Mouse (Mus musculus) midbrain, postnatal 0 days (tissue): ENCODE data around the gene Ldlrad1. TPM values are rescaled to one million over a fixed set of nuclear protein-coding genes. Genes with fewer than 3 reads are reported as not detected.

Source experiments
- ATAC-seq: fragments of 200-750 bp; cut with Nextera tagmentation; 2 replicates; pipeline ENCODE4 v1.8.0; 2017; ENCODE audit warnings: moderate number of reproducible peaks, mild to moderate bottlenecking, moderate TSS enrichment, moderate library complexity; ENCODE audit not compliant: low FRiP score
- DNase-seq: peaks from one replicate; pipeline ENCODE4 v3.0.0-alpha.2; 2015; ENCODE audit warnings: low spot score
- H3K27ac ChIP-seq: fragments of 300-500 bp; sonication (generic); 2 replicates; pipeline ENCODE4 v1.5.1; 2014; ENCODE audit warnings: low read depth, mild to moderate bottlenecking, low read length, mixed read lengths
- H3K27me3 ChIP-seq: fragments of 300-500 bp; sonication (generic); 2 replicates; pipeline ENCODE4 v1.6.1; 2014; ENCODE audit warnings: low read length, control low read depth, mixed read lengths; ENCODE audit not compliant: insufficient read depth
- H3K36me3 ChIP-seq: fragments of 300-500 bp; sonication (generic); 2 replicates; pipeline ENCODE4 v1.6.1; 2014; ENCODE audit warnings: low read length, control low read depth, mixed read lengths; ENCODE audit not compliant: insufficient read depth
- H3K4me1 ChIP-seq: fragments of 300-500 bp; sonication (generic); 2 replicates; pipeline ENCODE4 v1.6.1; 2014; ENCODE audit warnings: mild to moderate bottlenecking, control low read depth, antibody characterized with exemption, low read length, mixed read lengths; ENCODE audit not compliant: insufficient read depth
- H3K4me2 ChIP-seq: fragments of 300-500 bp; sonication (generic); 2 replicates; pipeline ENCODE4 v1.6.1; 2014; ENCODE audit warnings: low read depth, mild to moderate bottlenecking, low read length, mixed read lengths; ENCODE audit not compliant: poor library complexity, severe bottlenecking
- H3K4me3 ChIP-seq: fragments of 300-500 bp; sonication (generic); 2 replicates; pipeline ENCODE4 v1.5.1; 2014; ENCODE audit warnings: low read depth, mild to moderate bottlenecking, low read length, moderate library complexity
- H3K9ac ChIP-seq: fragments of 300-500 bp; sonication (generic); replicated peaks from 2 replicates; pipeline ENCODE4 v1.6.1; 2014; ENCODE audit warnings: mild to moderate bottlenecking, low read length, moderate library complexity, mixed read lengths; ENCODE audit not compliant: poor library complexity, severe bottlenecking
- H3K9me3 ChIP-seq: fragments of 300-500 bp; sonication (generic); 2 replicates; pipeline ENCODE4 v1.6.1; 2016; ENCODE audit warnings: low read length, control low read depth
- CTCF ChIP-seq: IDR thresholded peaks from 2 replicates; pipeline ENCODE4 v1.5.1; 2016; ENCODE audit warnings: antibody characterized with exemption, mild to moderate bottlenecking
- WGBS: fragments of 180-500 bp; shearing (Covaris S2); extraction: QIAGEN DNeasy Blood & Tissue Kit; methylation state at CpG from one replicate; pipeline ENCODE4 v1.1.7; 2014; 5-methylcytosine and 5-hydroxymethylcytosine counted together
- polyA plus RNA-seq: library from polyadenylated mRNA; unstranded; fragments of >200 nt; fragmentation: Nextera tagmentation; extraction: Ambion mirVana; gene quantifications from 2 replicates; pipeline ENCODE4 v1.2.1, GENCODE M21; 2015
- total RNA-seq: library from RNA; depleted of rRNA; stranded (reverse); fragments of >200 nt; gene quantifications from 2 replicates; pipeline ENCODE4 v1.2.3, GENCODE M21; 2014

Ldlrad1 gene
- total and polyA plus RNA-seq, 2 experiments from 2014 or later = not detected

GRCm38 (mm10) chr4:107181866-107182265 lies 27.1 kb upstream of the Ldlrad1 start:
- H3K9me3 ChIP-seq = no peaks in the 10 kb centered on the region
- TF ChIP-seq CTCF = no peak
- peaks cover 7% of the 10 kb centered on the region; the same call in 1 of the 2 replicates for H3K36me3 ChIP-seq
- H3K4me1 ChIP-seq = peaks cover 7% of the 10 kb centered on the region; the same call in 1 of the 2 replicates
- H3K9ac ChIP-seq = no peak overlapping the region
- ATAC-seq (no peak), DNase-seq (no peak)
- no peak overlapping the region for H3K27ac ChIP-seq
- H3K27me3 ChIP-seq = no peaks in the 10 kb centered on the region
- H3K4me3 ChIP-seq = no peak overlapping the region
- 85% methylated on average over 6 of the region's 6 CpGs for WGBS
- no peak overlapping the region for H3K4me2 ChIP-seq

- Histone ChIP-seq H3K36me3 (peaks cover 14% of the 10 kb centered on the region), H3K9ac (no peak overlapping the region), H3K27ac (no peak overlapping the region), H3K9me3 (no peaks in the 10 kb centered on the region), H3K4me3 (no peak overlapping the region), H3K27me3 (no peaks in the 10 kb centered on the region), H3K4me2 (no peak overlapping the region), H3K4me1 (peaks cover 4% of the 10 kb centered on the region; the same call in 1 of the 2 replicates)
- WGBS = 79% methylated on average over 2 of the region's 2 CpGs
- no peak for TF ChIP-seq CTCF
- DNase-seq (no peak), ATAC-seq (no peak)
Observed at GRCm38 (mm10) chr4:107182796-107183195, 26.2 kb upstream of the Ldlrad1 start.

- Histone ChIP-seq H3K4me1 (peaks cover 4% of the 10 kb centered on the region; the same call in 1 of the 2 replicates), H3K36me3 (peaks cover 14% of the 10 kb centered on the region), H3K27me3 (no peaks in the 10 kb centered on the region), H3K4me3 (no peak overlapping the region), H3K4me2 (no peak overlapping the region), H3K9ac (no peak overlapping the region), H3K9me3 (no peaks in the 10 kb centered on the region), H3K27ac (no peak overlapping the region)
- no peak for TF ChIP-seq CTCF
- no peak for DNase-seq
- WGBS = 91% methylated on average over 4 of the region's 4 CpGs
- ATAC-seq = no peak
Observed at GRCm38 (mm10) chr4:107183203-107183602, 25.8 kb upstream of the Ldlrad1 start.

- no peak overlapping the region for H3K27ac ChIP-seq
- no peaks in the 10 kb centered on the region for H3K9me3 ChIP-seq
- H3K36me3 ChIP-seq = peaks cover 32% of the 10 kb centered on the region
- WGBS = 62% methylated on average over 3 of the region's 3 CpGs
- no peak overlapping the region for H3K4me3 ChIP-seq
- DNase-seq = no peak
- ATAC-seq = no peak
- TF ChIP-seq CTCF = no peak
- no peaks in the 10 kb centered on the region for H3K27me3 ChIP-seq
- no peak overlapping the region for H3K4me2 ChIP-seq
- H3K4me1 ChIP-seq = peaks cover 2% of the 10 kb centered on the region; the same call in 1 of the 2 replicates
- H3K9ac ChIP-seq = no peak overlapping the region
Observed at GRCm38 (mm10) chr4:107185703-107186102, 23.3 kb upstream of the Ldlrad1 start.

GRCm38 (mm10) chr4:107193841-107194240 lies 15.1 kb upstream of the Ldlrad1 start:
- no peak overlapping the region for H3K9ac ChIP-seq
- no peaks in the 10 kb centered on the region for H3K9me3 ChIP-seq
- WGBS = 96% methylated on average over 3 of the region's 3 CpGs
- H3K36me3 ChIP-seq = peaks cover 51% of the 10 kb centered on the region
- H3K4me3 ChIP-seq = no peak overlapping the region
- TF ChIP-seq CTCF = 0 out of 2 replicates have a peak, but pooled peaks have one; percentile 19
- DNase-seq (no peak), ATAC-seq (no peak)
- no peak overlapping the region for H3K27ac ChIP-seq
- no peaks in the 10 kb centered on the region for H3K27me3 ChIP-seq
- no peak overlapping the region for H3K4me2 ChIP-seq
- H3K4me1 ChIP-seq = no peaks in the 10 kb centered on the region

- ATAC-seq (no peak), DNase-seq (no peak)
- peaks cover 48% of the 10 kb centered on the region for H3K36me3 ChIP-seq
- no peak for TF ChIP-seq CTCF
- no peaks in the 10 kb centered on the region for H3K9me3 ChIP-seq
- WGBS = 95% methylated on average over 2 of the region's 2 CpGs
- H3K4me2 ChIP-seq = no peak overlapping the region
- no peaks in the 10 kb centered on the region for H3K4me1 ChIP-seq
- H3K9ac ChIP-seq = no peak overlapping the region
- no peak overlapping the region for H3K27ac ChIP-seq
- no peaks in the 10 kb centered on the region for H3K27me3 ChIP-seq
- no peak overlapping the region for H3K4me3 ChIP-seq
Observed at GRCm38 (mm10) chr4:107196454-107196853, 12.5 kb upstream of the Ldlrad1 start.
